Mouse (Mus musculus) cerebellum, postnatal 4 days (tissue): ENCODE data around the gene Tom1l2.
A peak's percentile ranks its signal among the peaks of the same experiment; 100 is the strongest.

ENCODE experiments used
- DNase-seq, 2 experiments: peaks; one replicate each; pipeline ENCODE4 v3.0.0; 2022; ENCODE audit warnings: low spot score in 2 of 2, mixed read lengths in 1 of 2

Gene Tom1l2

DNA sequence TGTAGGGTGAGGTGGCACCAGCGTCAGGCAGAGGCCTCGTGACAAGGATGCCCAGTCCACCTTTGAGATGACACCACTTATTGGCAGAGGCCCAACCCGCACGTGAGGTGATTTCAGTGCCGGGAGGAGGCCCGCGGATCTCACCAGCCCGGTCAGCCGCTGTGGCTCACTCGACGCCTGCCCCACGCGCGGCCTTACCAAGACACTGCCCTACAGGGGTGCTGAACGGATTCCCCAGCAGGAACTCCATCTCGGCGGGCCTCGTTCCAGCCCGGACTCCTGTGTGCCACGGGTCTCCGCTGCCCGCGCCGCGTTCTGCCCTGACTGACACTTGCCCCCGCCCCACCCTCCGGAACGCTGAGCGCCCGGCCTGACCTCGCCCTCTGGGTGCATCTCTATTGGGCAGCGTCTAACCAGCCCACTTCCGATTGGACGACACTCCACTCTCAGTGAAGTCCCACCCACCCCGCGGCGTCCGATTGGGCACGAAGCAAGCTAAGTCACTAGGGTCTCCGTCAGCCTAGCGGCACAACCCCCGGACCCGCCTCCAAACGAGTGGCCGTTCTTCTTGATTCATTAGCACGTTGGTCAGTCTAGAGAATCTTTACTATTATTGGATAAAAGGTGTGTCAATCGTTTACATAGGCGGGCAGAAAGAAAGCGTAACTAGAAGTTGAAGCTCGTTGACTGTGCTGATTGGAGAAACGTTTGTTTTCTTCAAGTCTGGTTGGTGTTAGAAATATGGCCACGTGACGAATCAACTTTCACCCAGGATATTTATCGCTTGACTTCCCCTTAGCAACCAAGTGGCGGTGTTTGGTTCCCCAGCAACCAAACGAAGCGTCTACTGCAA, at the start of gene Tom1l2, which contains the start of gene Drc3:
TSS of gene Tom1l2 (minus strand) at position 347 of the 853 bp plus-strand sequence.
TSS of gene Drc3 (plus strand) at position 771 of the 853 bp plus-strand sequence.
- peak; percentile 95 to 98 for DNase-seq

DNA sequence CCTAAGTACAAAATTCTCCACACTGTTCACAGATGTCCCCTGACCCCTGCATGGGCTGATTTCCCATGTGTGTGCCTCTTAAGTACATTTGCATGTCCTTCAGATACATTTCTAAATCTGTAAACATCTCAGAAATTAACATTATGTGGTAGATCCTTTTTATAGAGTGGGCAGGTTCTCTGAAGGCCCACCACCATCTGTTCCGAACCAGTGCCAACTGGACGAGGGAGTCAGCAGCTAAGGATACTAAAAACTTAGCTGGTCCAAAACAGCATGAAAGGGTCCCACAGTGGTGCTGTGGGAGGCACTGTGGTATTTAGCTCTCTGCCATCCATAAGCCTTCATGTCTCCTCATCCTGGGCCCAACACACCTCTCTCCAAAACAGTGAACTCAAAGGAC, 44.5 kb upstream of the Tom1l2 start:
- DNase-seq, result no peak

GRCm38 (mm10) chr11:60396546-60396945, 43.8 kb upstream of the Tom1l2 start:
- peak in 1 of 2 experiments; percentile 26 for DNase-seq

DNA sequence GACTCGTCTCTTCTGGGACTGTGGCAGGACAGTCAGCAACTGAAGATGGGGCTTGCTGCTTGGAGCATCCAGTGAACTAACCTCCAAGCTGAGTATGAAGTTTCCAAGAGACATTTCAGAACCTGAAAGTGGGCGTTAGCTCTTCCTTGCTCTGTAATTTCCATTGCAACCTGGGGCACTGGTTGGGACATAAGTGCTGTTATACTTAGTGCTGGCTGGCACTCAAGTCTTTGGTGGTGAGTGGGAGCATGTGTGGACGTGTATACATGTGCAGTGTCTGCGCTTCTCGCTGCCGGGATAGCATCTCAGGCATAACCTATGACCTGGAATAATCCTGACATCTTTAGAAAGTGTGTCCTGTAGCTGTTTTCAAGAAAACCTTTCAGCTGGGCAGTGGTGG, 38.6 kb upstream of the Tom1l2 start:
- no peak for DNase-seq

GRCm38 (mm10) chr11:60387944-60388343, 35.2 kb upstream of the Tom1l2 start:
- DNase-seq, result no peak

GRCm38 (mm10) chr11:60385946-60386345, 33.2 kb upstream of the Tom1l2 start:
- DNase-seq, result no peak

DNA sequence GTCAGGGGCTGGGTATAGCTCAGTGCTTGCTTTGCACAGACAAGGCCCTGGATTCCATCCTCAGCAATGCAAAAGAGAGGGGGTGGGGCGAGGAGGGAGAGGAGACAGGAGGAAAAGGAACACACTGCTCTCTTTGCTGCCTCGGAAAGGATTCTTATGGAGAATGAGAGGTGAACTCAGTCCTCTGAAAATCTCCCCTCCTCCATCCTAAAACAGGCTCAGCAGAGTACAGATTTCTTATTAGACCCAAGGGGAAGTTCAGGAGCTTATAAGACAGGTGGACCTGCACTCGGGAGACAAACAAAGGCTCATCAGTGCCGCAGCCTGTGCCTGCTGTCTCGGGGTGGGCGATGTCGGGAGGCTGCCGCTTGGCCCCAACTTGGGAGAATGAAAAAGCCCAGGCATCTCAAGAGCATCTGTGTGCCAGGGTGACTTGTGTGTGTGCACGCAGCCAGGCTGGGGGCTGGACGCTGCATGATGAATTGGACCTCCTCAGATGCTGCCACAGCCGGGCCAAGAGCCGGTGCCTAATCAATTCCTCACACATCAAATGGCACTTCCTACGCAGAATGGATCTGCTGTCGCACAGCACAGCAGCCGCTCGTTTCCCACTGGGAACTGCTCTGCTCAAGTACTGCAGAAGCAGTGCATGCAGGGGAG, 32.2 kb upstream of the Tom1l2 start:
- DNase-seq, result peak in 1 of 2 experiments; percentile 36

DNA sequence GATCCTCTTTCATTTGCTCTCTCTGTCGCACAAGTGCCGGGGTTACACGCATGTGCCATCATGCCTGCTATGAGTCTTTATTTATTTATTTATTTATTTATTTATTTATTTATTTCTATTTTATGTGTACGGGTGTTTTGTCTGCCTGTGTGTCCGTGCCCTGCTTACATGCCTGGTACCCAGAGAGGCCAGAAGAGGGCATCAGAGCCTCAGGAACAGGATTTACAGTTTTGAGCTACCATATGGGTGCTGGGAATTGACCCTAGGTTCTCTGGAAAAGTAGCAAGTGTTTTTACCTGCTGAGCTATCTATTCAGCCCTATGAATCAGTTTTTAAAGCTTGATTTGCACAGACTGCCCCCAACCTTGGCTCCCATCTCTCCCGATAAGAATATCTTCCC, 30.8 kb upstream of the Tom1l2 start:
- no peak for DNase-seq

DNA sequence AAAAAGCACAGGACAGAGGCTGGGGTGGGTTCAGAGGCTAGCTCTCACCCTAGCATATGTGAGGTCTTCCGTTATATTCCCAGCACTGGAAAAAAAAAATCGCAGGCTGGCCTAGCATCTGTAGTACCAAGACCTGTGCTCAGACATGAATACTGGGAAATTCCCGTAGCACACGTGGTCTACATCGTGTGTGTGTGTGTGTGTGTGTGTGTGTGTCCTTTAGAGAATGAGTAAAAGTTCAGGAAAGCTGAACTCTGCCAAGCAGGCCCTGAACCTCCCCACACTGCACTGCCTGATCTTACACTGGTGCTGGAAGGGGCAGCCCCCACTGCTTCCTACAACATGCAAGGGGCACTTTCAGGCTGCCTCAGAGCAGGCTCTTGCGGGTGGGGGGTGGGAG, 21.8 kb upstream of the Tom1l2 start:
- DNase-seq, result no peak

GRCm38 (mm10) chr11:60370431-60370830, 17.7 kb upstream of the Tom1l2 start:
- DNase-seq, result no peak

GRCm38 (mm10) chr11:60369448-60369847, 16.7 kb upstream of the Tom1l2 start:
- no peak for DNase-seq

DNA sequence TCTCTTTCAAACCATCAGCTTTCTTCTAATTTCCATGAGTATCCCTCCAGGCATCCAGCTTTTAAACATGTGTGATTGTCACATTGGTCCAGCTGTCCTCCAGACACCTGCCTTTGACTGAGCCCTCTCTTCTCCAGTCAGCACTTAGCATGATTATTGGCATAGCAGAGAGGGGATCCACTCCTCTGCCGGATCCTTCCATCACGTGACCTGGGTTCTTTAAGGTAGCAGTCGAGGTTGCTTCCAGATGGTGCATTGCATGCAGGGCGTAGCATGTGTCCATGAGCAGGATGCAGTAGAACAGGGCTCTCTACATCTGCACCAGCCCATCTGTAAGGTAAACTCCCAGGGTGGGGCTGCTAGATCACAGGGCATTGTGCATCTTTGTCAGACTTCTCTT, 16.2 kb upstream of the Tom1l2 start:
- no peak for DNase-seq

DNA sequence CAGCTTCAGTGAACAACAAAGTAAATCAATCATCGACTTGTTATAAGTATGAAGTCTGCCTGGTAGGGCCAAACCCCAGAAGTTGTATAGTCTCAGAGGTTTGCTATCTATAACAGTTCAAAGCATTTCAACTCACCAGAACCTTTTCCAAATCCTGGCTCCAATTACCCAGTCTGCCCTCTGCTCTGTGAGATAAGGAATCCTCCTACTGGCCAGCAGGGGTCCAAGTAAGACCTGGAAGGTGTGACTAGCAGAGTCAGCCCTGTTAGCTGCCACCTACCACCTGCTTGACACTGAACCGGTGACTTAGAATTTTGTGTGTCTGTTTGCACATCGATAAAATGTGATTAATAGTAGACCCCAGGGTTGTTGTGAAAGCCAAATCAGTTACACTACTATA, 14.6 kb upstream of the Tom1l2 start:
- no peak for DNase-seq

DNA sequence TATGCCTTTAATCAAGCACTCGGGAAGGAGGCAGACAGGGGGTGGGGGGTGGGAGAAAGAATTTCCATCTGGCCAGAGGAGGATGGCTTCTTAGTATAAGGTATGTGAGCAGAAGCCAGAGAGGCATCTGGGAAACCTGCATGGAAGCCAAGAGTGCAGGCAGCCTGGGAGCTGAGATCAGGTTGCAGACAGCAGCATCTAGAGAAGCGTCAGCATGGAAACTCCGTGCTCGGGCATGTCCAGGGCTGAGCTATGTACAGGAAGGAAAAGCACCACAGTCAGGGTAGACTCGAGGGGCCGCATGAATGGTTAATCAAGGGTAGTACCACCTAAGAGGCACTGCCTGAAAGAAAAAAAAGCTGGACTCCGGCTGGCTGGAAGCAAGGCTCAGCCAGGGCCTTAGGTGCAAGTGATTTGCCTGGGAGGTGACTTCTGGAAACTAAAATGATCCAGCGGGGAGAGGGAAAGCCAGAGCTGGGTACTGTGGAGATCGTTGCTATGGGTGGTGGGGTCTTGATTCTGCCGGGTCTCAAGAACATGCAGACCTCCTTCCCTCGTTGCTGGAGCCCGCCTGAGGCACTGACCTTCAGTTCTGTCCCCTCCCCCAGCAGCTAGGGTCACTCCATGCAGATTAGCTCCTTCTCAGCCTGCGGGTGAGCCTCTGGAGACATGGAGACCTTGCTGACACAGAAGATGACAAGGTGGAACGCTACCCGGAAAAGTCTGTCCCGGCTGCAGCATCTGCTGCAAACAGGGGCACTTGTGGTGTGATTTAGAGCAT, 13.7 kb upstream of the Tom1l2 start:
- DNase-seq, result no peak

DNA sequence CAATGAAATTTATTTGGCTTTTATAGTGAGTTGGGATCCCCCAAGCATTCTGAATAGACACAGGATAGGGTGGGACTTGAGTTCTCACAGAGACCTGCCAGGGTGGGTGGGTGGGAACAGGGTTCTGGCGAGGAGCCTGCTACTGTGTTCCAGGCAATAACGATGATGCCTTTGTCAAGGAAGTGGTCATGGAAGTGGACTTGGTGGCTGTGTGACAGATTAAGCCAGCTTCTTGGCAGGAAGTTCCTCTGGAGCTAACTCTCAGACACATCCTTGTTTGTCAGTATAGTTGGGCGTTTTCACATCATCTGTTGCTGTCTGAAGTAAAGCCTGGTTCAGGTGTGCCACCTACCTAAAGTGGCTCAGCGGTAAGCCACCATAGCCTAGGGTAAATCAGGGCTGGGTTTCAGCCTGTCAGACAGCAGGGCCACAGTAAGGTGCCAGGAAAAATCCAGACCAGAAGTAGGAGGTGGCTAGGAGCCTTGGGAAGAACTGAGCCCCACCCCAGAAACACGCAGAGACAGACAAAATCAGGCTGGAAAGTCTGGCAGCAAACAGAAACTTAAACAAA, 8.0 kb upstream of the Tom1l2 start:
- no peak for DNase-seq

- no peak for DNase-seq
Observed at GRCm38 (mm10) chr11:60359936-60360335, 7.2 kb upstream of the Tom1l2 start.

- DNase-seq, result no peak
Observed at GRCm38 (mm10) chr11:60359138-60359537, 6.4 kb upstream of the Tom1l2 start.

DNA sequence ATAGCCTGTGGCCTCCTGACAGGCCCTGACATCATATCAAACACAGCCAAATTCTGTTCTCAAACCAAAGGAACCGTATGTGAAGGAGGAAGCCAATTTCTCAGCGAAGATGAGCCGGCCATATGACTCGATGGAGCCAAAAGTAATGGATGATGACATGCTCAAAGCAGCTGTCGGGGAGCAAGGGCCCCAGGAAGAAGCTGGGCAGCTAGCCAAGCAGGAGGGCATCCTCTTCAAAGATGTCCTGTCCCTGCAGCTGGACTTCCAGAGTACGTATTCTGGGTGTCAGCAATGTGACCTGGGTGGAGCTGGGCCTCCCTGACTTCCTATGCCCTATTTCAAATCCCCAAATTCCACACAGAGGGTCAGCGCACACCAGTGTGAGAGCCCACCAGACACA, 5.8 kb upstream of the Tom1l2 start:
- no peak for DNase-seq

DNA sequence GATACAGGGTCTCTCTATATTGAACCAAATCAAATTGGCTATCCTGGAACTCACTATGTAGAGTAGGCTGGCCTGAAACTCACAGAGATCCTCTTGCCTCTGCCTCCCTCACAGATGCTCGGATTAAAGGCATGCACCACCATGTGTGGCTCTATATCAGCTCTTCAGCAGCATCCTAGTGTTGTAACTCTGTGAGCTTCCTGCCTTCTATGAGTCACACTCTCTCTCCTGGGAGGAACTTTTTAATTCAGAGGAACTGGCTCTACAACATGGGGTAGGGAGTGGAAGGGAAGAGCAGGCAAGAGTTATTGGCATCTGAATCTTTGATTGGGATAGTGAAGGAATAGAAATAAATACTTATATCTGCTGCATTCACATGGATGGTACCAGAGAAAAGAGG, 4.4 kb upstream of the Tom1l2 start:
- DNase-seq, result no peak

- DNase-seq, result no peak
Observed at GRCm38 (mm10) chr11:60355952-60356351, 3.2 kb upstream of the Tom1l2 start.

GRCm38 (mm10) chr11:60351925-60352371, 757 bp downstream of the Tom1l2 start:
- peak in 1 of 2 experiments; percentile 38 for DNase-seq

DNA sequence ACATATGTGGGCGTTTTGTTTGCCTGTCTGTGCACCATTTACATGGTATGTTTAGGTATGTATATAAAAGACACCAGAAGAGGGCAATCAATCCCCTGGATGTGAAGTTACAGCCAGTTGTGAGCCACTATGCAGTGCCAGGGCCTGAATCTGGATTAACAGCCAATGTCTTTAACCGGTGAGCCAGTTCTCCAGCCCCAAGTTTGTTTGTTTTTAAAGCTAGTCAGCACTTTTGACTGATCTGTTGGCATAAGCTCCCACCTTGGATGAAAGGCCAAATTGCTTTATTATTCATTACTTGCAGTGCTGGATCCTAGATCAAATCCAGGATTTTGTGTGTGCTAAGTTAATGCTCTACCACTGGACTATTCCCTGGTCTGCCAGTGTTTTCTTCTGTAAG, 1.3 kb downstream of the Tom1l2 start:
- no peak for DNase-seq
